Mouse (Mus musculus) c-Kit-positive CD71-negative TER-119-negative erythroid progenitor cells, embryonic 14.5 days (primary cell): ENCODE data around the gene Mavs.
"Not testable (repeated sequence)": the region's sequence is repeated elsewhere in the genome, so short reads cannot be mapped to it uniquely, and the experiment has no call there.

Source experiments
- DNase-seq: peaks from one replicate; pipeline ENCODE4 v3.0.0-alpha.2; 2013; ENCODE audit warnings: low read depth

Gene Mavs

DNA sequence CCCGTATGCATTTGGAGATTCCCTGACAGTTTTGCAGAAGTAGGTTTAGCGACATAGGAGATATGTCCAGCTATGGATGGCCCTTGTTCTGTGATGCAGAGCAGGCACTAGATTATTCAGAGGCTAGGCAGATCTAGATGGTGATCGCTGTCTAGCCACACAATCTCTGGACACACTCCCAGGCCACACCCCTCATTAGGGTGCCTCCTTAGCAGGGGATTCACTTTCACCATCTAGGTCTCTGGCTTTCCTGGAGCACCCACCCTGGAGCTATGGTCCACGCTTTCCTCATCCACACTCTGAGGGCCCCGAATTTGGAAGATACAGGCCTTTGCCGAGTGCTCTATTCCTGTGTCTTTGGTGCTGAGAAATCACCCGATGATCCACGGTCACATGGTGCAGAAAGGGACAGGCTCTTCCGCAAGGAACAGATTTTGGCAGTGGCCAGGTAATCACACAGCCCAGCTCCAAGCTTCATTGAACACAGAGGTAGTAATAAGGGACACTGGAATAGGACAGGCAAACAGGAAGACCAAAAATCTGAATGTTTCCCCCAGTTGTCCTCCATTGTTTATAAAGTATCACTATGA, 22.7 kb upstream of the Mavs start:
- no peak for DNase-seq

GRCm38 (mm10) chr2:131213773-131214172, 20.1 kb upstream of the Mavs start:
- no peak for DNase-seq

DNA sequence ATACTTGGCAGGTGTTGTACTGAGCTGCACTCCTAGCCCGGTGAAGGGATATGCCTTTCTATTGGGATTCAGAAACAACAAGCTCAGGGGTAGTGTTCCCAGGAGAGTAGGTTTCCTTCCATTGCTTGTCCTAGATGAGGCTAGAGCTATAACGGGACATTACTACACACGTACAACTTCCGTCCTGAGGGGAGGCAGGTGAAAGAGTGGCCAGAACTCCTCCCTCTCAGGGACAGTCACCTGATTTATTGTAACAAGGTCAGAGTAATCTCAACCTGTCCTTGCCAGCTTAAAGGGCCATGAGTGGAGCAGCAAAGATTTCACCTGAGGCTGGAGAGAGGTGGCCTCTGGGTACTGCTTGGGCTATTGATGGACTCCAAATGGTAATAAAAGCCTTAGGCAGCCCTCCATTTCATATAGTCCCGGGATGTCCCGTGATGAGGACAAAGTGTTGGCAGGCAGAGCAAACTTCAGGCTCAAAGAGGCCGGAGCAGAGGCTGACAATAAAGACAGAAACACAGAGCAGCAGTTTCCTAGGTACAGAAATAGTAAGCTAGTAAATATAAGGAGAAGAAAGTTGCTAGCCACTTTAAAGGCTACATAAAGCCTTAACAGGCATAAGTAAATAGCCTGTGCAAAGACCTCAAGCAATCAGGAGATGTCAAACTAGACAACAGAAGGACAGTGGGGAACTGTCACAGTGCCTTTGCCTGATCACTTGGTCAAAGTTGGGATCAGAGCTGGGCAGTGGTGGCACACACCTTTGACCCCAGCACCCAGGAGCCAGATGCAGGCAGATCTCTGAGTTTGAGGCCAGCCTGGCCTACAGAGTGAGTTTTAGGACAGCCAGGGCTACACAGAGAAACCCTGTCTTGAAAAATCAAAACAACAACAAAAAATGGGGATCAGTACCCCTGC, 17.7 kb upstream of the Mavs start:
- no peak for DNase-seq

- DNase-seq, result no peak
Observed at GRCm38 (mm10) chr2:131220030-131220429, 13.8 kb upstream of the Mavs start.

DNA sequence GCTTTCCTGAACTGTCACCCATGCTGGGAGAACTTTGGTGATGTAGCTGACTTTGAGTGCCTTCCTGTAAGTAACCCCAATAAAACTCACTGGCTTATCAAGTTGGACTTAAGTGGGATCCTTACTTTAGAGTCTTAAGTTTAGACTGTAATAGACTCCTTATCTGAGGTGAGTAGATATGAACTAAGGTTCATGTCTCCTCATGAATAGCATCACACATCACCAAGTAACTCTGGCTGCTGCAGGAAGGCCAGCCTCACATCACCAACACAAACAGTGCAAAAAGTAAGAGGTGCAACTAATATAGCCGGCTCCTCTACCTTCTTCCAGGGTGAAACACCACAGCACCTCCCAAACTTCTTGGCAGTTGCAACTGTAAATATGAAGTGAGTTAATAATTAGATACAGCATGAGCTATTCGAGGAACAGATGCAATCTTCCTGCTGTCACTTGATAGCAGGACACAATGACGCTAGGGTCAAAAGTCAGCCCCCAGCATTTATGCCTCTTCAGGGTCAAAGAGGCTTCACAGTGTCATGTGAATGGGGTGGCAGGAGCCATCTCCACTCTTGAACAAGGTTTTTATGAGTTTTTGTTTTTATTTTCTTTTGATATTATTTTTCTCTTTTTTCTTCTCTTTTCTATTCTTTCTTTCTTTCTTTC, 11.9 kb upstream of the Mavs start:
- no peak for DNase-seq

- DNase-seq, result no peak
Observed at GRCm38 (mm10) chr2:131222562-131222961, 11.3 kb upstream of the Mavs start.

DNA sequence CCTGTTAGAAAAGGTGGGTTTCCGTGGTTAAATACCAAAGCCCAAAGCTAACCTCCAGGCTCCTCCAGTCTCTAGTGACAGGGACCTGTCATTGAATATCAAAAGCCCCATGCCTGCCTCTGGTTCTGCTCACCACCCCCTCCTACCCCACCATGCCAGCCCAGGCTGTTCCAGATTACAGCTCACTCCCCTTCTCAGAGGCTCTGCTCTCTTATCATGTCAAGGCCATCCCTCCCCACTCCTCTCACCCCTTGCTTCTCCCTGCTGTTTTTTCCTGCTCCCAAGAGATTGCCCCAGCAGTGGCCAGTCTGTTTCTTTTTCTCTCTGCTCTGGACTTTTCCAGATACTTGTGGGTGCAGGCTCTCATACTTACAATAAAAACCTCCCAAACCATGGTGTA, 10.3 kb upstream of the Mavs start:
- DNase-seq, result no peak

DNA sequence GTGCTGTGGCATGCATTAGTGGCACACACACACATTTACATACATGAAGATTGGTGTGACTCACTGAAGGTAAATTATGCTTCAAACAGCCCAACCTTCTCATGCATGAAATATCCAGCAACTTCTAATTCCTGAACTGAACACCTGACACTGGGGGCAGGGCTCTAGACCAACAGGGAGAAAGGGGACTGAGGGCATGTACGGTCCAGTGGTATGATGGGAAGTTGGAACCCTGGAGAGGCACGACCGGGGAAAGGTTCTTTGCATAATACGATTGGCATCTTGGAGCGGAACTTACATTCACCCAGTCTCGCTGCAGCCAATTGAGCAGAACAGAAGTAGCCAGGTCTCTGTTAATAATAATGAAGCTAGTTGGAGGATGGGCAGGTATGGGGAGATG, 8.7 kb upstream of the Mavs start:
- no peak for DNase-seq

DNA sequence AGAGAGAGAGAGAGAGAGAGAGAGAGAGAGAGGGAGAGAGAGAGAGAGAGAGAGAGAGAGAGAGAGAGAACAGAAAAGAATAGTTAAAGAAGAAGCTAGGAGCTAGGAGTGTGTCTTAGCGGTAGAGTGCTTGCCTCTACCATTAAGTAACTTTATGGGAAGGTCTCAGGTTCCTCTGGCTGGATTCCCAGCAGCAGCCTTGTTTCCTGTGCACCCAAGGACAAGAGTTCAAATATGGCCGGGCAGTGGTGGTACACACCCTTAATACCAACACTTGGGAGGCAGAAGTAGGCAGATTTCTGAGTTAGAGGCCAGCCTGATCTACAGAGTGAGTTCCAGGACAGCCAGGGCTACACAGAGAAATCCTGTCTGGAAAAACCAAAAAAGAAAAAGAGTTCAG, 7.2 kb upstream of the Mavs start:
- DNase-seq, result not testable (repeated sequence)

DNA sequence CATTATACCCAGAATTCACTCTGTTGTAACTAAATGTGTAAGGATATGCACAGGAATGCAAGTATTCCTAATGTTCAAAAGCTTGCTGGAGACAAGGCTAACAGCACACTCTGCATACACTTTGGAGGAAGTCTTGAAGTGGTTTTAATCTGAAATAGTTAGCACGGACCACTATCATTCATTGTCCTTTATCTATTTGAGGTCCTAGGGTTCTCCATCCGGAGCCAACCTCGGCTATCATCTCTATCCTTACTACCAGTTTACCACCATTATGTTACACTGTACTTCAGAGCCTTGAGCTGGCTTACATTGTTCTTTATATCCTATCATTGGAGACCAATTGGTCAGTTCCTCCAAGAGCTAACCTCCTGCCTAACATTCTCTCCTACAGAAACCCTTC, 6.6 kb upstream of the Mavs start:
- DNase-seq, result no peak

DNA sequence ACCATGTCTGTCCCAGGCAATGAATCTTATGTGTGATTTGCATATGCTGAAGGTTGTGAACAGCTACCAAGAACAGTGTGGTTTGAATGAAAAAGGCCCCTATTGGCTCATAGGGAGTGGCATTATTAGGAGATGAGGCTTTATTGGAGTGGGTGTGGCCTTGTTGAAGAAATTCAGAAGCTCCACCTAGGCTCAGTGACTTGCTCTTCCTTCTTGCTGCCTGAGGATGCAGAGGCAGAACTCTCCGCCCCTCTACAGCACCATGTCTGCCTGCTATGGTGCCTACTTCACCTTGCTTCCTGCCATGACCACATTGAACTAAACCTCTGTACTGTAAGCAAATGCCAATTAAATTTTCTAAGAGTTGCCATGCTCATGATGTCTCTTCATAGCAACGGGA, 1.3 kb upstream of the Mavs start:
- DNase-seq, result no peak

- DNase-seq, result no peak
Observed at GRCm38 (mm10) chr2:131234127-131234650, 326 bp downstream of the Mavs start.

DNA sequence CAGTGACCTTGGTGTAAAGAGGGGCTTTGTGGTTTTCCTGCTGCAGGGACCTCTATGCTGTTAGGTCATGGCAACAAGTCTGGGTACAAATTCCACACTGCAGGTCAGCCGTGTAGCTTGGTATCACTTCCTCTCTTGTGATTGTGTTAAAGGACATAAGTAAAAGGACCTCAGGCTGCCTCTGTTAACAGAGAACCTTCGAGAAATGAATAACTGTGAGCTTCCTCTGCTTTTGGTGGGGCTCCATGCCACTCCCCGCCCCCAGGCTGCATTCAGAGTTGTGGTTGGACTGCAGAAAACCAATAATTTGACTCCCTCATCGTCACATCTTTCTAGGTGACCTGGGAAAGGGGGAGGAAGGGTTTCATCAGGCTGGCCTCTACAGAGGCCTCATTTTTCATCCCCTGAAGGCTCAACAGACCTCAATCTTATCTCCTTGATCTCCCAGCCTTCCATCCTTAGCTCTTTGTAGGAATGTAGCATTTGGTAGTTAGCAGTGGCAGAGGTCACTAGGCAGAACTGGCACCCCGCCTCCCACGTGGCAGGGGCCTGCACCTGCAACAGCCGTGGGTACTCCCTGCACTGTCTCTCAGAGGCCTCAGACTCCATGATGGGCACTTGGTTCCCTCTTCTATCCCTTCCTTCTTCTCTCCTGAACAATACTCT, 1.2 kb downstream of the Mavs start:
- no peak for DNase-seq

DNA sequence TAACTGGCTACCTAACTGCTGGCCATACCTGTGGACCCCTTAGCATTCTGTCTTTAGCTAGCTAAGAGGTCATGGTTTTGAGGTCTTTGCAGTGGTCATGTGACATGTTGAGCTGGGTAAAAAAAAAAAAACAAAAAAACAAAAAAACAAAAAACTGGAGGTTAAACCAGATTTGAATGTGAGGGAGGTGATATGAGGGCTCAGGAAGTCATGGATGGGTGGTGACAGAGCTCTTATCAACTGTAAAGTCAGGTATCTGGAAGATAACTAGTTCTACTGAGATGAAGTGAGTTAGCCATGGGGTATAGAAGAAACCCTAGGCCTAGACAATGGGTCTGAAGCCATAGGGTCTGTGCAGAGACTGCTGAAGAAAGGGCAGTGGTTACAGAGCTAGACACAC, 8.3 kb downstream of the Mavs start:
- no peak for DNase-seq

GRCm38 (mm10) chr2:131242929-131243328, 9.1 kb downstream of the Mavs start:
- DNase-seq, result no peak

- DNase-seq, result peak; percentile 67
Observed at GRCm38 (mm10) chr2:131253681-131254328, 19.9 kb downstream of the Mavs start.

DNA sequence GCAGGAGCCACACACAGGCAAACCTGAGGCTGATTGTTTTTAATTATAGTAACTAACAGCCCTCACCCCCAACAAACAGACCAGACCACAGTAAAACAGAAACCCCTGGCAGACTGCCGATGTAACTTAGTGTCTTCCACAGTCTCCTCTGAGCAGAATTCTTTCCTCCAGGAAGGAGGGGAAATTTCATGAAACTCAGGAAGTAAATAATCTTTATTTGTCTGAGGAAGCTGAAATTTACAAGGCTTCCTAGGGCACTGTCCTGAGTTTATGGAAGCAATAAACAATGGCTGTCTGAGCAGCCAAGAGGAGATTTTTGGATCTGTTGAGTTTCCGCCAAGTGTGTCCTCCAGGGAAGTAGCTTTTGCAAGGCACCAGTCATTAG, 20.5 kb downstream of the Mavs start:
- no peak for DNase-seq

DNA sequence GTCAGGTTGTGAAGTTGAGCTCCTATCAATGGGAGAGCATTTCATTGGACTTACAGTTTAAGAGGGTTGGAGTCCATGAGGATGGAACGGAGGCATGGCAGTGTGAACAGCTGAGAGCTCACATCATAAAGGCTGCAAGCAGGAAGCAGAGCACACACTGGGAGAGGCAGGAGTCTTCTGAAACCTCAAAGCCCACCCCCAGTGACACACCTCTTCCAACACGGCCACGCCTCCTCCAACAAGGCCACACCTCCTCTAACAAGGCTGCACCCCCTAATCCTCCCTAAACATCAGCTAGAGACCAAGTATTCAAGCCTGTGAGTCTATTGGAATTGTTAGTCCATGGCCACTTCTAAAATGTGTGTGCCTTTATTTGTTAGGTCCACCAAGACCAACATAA, 21.9 kb downstream of the Mavs start:
- no peak for DNase-seq

DNA sequence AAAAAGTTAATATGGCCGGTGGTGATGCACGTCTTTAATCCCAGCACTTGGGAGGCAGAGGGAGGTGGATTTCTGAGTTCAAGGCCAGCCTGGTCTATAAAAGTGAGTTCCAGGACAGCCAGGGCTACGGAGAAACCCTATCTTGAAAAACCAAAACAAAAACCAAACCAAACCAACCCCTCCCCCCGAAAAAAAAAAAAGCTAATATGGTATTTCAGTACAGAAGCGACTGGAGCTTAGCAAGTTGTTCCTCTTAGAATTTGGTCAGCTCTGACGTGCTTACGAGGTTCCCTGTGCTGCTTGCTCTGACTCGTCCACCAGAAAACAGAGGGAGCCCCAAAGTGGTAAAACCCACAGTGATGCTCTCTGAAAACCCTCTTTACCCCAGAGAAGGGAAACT, 24.8 kb downstream of the Mavs start:
- DNase-seq, result no peak

DNA sequence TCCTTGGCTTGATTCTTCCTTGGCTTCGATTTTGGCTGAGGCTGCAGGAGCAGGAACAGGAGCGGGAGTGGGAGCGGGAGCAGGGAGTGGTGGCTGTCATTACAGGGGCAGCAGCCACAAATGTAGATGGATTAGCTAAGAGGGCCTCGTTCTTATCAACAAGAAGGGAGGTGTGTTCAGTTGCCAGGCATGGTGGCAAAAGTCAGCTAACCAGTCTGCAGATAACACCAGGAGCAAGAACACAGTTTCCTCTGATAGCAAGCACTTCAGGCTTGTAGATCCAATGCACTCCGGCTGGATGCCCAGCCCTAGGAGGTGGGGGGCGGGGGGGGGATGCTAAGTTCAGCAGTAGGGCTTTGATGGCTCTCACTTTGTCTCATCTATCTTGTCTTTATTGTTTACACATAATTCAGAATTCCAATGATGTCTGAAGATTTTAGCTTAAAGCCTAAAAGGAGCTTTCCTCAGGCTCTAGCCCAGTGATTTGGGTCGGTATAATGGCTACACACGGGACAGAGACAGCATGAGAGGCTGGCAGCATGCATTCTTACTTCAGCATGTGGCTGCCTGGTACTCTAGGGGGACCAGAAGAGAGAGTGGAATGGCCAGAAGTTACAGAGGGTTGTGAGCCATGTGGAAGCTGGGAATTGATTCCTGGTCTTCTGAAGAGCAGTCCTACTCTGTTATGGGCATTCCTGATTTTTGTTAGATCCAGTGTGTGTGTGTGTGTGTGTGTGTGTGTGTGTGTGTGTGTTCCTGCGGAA, 26.9 kb downstream of the Mavs start:
- DNase-seq, result no peak
